Mouse (Mus musculus): ENCODE measurements at regions not wholly inside any gene's neighbourhood (a gene's known extent, or its start where the extent isn't known, plus 50 kb on each side); places are given as distances from the start of the nearest gene placed in this dataset.

DNA sequence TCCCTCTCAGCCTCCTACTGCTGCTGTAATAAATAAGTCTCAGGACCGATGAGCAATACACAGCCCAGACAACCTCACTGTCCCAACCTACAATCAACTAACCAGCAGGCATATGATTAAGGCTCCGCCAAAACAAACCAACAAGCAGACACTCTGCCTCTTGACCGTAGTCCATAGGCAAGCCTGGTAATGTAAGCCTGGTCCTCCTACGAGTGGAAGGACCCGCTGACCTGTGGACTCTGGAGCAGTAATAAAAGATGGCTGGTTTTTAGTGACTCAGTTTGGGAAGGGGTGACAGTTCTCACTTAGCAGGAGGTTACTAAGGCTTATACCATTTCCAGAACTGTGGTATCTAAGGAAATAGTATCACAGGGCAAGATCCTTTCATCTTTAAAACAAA, 53.4 kb downstream of the Gm47996 start:
- DNase-seq: no peak

DNA sequence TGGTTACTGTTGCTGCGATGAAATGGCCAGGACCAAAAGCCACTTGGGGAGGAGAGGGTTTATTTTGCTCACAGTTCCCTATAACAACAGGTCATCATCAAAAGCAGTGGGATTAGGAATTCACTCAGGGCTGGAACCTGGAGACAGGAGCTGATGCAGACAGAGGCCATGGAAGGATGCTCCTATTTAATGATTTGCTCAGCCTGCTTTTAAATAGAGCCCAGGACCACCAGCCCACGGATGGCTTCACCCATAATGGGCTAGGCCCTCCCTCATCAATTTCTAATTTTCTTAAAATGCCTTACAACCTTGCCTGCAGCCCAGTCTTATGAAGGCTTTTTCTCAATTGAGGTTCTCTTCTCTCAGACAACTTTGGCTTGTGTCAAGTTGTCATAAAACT, 53.9 kb downstream of the Gm47996 start:
- DNase-seq: no peak

DNA sequence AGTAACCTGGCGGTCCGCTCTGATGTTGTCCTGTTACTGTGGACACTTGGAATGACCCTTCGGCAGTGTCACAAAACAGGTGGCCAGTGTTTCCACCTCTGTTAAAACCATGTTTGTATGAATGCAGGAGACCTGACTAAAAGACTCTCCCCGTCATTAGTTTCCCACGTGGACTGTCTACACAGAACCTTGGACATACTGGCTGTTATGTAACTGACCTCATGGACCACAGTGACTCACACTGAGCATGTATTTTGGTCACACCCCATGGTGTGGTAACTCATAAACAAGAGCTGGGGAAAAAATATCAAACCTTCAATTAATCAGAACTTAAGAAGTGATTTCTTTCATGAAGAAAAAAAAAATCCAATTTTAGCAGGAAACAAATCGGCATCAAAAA, 54.9 kb downstream of the Gm47996 start:
- DNase-seq: peak; percentile 35 to 43

DNA sequence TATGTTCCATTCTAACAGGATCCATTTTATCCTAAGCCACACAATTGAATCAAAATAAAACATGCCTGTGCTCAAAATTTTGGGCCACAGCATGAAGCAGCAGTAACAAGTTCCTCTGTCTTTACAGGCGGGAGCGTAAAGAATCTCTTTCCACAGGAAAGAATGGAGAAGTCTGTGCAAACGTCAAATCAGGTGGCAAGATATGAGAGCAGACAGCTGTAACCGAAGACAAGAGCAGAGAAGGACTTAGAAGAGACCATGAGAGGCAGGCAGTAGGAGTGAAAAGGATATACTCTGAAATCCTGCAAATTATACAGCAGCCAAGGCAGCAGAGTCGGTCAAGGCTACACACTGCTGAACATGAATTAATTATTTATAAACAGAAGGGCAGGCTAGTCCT, 55.7 kb downstream of the Gm47996 start:
- DNase-seq: no peak

DNA sequence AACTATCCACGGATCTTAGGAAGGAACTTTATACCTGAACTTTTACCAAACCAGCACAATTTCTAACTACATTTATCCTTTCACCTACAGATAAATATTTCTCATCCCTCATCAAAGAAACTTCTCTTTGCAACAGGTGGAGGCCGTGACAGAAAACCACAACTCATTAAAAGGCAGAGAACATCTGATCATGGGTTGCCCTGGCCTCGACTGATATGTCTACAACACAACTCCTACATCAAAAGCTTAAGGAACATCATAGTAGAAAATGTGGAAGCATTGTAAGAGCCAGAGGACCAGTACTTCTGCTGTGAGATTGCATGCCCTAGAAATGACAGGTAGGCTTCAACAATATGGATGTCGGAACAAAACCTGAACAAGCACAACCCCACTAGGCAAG, 56.8 kb downstream of the Gm47996 start:
- no peak for DNase-seq

DNA sequence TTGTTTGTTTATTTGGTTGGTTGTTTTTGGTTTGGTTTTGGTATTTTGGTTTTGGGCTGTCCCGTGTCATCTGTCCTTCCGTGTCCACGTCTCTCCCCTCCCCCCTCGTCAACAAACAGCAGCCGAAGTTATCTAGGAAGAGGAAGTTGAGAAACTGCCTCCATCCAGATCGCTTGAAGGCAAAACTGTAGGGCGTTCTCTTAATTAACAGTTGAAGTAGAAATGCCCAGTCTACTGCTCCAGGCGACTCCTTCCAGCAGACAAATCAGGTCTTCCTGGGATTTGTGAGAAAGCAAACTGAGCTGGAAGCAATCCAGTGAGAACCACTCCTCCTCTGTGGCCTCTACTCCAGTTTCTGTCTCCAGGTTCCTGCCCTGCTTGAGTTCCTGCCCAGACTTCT, 60.8 kb downstream of the Gm47996 start:
- DNase-seq: peak in 1 of 2 experiments; percentile 31

DNA sequence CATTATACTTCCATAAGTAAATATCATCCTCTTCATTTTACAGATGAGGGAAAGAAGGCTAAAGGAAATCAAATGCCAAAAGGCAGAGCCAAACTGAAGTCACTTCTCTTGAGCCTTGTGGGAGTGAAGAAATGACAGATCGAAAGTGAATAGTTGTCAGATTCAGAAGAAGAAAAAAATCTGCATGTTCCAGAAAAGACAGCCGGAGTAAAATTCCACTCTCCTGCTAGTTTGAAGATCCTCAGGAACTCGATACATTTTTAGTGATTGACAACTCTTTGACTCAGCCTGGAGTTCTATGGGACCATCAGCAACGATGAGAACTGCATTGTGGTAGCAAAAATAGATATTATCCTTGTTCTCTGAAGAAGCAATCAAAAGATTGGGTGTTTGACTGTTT, 64.4 kb downstream of the Gm47996 start:
- no peak for DNase-seq

DNA sequence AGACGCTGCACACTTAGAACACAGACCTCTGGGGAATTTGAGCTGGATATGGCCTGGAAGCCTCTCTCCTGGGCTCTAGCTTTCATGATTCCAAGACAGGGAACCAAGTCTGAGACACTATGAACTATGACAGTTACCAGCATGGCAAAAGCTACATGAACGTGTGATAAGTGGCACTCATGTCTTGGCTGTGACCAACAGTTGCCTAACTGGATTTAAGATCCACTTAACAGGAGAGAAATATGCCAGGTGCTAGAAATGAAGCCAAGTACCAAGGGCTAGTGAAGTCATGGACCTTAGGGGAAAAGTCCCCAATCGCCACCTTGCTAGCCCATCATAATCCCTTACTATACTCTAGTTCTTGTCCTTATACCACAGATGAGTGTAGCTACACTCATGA, 65.7 kb downstream of the Gm47996 start:
- DNase-seq: no peak

DNA sequence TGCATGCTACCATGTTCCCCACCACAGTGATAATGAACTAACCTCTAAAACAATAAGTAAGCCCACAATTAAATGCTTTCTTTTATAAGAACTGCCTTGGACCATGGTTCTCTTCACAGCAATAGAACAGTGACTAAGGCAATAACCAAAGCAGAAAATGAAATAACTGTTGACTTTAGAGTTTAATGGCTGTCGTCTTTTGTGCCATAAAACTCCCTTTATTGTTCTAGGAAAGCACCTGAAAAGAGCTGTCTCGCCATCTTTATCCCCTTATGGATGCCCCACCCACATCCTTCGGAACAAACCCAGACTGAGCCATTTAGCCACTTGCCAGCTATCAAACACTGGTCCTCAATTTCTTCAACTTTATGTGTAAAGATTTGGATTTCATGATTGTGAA, 64.3 kb upstream of the Ivns1abp start:
- DNase-seq: no peak

DNA sequence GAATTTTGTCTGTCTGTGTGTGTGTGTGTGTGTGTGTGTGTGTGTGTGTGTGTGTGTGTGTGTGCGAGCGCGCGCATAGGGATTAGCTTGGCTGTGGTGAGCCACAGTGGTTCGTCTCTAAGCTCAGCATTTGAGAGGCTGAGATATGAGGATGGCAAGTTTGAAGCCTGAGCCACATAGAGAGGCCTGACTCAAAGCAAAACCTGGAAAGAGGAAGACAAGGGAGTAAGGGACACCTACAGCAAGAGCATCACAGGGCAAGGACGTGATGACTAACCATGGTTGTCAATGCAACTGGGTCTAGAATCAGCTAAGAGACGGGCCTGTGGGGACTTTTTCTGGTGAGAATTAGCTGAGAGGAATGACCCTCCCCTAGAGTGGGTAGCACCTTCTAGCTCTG, 59.2 kb upstream of the Ivns1abp start:
- DNase-seq: no peak

DNA sequence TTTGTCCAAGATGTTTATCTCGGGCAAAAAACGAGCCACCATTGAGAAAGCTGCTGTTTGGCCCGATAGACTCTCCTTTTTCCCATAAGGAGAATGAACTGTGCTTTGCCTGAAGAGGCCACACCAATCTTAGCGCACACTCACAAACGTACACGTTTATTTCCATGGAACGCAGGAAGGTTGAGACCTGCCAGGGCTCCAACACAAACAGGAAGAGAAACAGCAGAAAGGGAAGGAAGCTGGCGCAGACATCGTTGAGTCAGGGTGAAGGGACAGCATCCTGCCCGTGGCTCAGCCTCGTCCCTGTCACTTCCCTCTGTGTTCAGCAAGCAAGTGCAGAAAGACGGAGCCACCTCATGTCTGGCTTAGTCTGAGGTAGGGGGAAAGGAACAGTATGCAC, 56.8 kb upstream of the Ivns1abp start:
- DNase-seq: peak; percentile 39 to 60

DNA sequence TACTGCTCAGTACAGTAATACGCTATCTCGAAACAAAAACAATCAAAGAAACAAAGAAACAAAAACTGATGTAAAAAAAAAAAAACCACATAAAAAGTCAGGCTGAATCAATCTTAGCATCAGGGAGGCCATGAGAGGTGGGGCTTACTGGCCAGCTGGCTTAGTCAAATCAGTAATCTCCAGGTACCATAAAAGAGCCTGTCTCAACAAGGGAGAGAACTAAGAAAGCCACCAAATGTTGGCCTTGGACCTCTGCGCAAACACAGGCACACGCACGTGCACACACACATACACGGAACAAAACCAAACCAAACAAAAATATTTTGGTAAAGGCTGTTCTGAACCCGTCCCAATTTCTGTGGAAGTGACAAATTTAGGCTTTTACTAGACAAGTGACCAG, 55.2 kb upstream of the Ivns1abp start:
- no peak for DNase-seq

DNA sequence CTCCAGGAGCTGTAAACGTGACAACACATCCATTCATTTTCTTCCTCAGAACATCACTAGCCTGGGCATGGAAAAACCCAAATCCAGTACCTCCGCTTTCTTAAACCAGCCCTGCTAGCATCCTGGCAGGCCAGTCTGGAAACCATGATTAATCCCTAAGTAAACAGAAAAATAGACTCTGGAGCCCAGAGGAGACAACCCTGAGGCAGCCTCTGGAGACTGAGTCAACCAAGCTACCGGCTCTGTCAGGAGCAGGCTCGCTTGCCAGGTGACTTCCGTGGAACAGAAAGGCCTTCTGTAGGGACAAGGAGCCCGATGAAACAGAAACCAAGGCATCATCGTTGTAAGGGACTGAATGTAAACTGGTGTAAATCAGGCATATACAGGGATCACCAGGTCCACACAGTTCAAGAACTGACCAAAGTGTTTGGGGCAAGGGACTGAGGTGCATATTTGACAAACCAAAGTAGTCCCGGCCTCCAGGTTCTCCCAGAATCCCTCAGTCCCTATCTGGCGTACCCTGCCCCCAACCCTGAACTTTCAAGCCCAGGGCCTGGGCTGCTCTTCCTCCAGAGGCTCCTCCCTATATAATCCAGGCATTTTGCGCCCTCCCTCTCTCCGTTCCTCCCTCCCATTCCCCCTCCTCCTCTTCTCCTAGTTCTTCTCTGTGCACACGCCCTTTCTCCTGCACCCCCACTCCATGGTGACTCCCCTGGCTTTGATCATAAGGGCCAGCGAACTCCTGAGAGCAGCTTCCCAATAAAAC, 54.6 kb upstream of the Ivns1abp start:
- DNase-seq: no peak

DNA sequence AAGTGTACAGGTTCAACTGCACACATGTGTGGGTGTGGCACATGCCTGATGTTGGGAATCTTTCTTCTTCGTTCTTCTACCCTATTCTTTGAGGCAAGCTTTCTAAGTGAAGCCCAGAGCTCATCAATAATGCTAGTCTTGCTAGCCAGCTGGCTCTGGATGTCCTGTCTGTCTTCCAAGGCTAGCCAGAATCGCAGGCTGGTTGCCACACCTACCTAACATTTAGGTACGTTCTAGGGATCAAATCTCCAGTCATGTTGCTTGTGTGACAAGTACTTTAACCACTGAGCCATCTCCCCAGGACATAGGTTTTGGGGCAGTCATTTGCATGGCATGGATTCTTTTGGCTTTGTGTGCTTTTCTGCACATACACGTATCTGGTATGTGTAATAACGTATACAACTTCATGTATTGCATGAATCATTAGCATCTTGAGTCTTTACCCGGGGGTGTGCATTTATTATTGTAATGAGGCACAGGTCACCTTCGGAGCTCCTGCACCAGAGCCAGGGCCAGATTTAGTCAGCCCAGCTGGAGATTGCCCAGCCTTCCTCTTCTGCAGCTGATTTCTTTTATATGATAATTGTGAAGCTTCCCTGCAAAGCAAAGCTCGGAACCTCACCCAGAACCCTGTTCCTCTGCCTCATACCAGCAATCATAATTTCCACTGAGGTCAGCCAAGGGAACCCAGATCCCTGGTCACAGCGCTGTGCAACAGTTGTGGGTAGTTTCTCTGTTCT, 50.8 kb upstream of the Ivns1abp start:
- DNase-seq: no peak

Data from adrenal gland, postnatal 36 days (tissue).